Mouse (Mus musculus) neutrophil, adult 83 days (primary cell): ENCODE measurements around the gene Sowahc. TPM values are rescaled to one million over a fixed set of nuclear protein-coding genes. Genes with fewer than 3 reads are reported as not detected.

Experiments
- total RNA-seq, 2 experiments: library from RNA; stranded (reverse); gene quantifications; one replicate each; pipeline ENCODE4 v1.2.4; 2023

Gene Sowahc
- 10 to 100 TPM; 36.4 to 40.3 TPM for total RNA-seq

DNA sequence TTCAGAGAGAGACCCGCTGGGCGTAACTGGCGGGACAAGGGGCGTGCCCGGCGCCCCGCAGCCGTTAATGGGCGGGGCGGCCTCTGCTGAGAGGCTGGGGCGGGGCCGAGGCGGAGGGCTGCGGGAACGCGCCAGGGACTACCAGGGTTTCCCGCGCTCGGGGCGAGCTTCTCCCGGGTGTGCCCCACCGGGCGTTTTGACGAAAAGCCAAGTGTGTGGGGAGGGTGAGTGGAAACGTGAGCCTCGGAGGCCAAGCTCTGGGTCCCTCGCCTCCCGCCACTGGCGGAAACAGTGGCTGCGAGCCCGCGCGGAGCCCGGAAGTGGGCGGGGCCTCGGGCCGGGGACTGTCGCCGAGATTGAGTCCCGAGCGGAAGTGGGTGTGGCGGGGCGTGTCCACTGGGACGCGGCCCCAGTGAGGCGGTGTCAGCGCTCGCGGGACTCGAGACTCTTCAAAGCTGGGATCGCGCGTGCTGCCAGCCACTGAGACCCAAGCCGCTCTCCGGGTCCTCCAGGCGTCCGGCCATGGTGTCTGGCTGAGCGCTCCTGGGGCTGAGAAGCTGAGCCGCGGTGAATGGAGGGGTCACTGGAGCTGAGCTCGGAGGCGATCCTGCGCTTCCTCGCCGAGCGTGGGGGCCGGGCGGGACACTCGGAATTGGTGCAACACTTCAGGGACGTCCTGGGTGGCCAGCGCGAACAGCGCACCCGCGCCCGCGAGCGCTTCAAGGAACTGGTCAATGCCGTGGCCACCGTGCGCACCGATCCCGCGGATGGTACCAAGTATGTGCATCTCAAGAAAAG is at the start of gene Sowahc, which contains the start of gene Sept10:
Gene Sowahc (plus strand): TSS at position 481 of the 798 bp plus-strand sequence.
Gene Sept10 (minus strand): TSS at position 375 of the 798 bp plus-strand sequence.

Other genes starting within 250 kb of the Sowahc start
- gene Sept10, start 106 bp upstream of the Sowahc start, total RNA-seq, result 10 to 100 TPM; 11.6 to 13.0 TPM
- gene P4ha1, start 101.3 kb downstream of the Sowahc start, total RNA-seq, result 1 to 10 TPM; 7.4 to 7.5 TPM
- 10 to 100 TPM in 1 of 2 experiments, not detected in 1; 15.4 TPM for gene Gm10273, start 173.7 kb downstream of the Sowahc start, total RNA-seq
- gene Pla2g12b, start 181.7 kb downstream of the Sowahc start, total RNA-seq, result not detected
- not detected for gene Oit3, start 219.8 kb downstream of the Sowahc start, total RNA-seq